Mouse (Mus musculus) heart, embryonic 12.5 days (tissue): ENCODE results near the gene Gli2. TPM values are rescaled to one million over a fixed set of nuclear protein-coding genes. Genes with fewer than 3 reads are reported as not detected.
A peak's percentile ranks its signal among the peaks of the same experiment; 100 is the strongest.

Experiments used
- ATAC-seq: fragments of 200-750 bp; cut with Nextera tagmentation; 2 replicates; pipeline ENCODE4 v1.8.0; 2017; ENCODE audit warnings: moderate TSS enrichment, moderate library complexity; ENCODE audit not compliant: insufficient number of reproducible peaks, low FRiP score
- H3K27ac ChIP-seq: fragments of 300-500 bp; sonication (generic); 2 replicates; pipeline ENCODE4 v1.5.1; 2016; ENCODE audit warnings: mild to moderate bottlenecking, moderate library complexity; ENCODE audit not compliant: poor library complexity, severe bottlenecking
- H3K27me3 ChIP-seq: fragments of 300-500 bp; sonication (generic); replicated peaks from 2 replicates; pipeline ENCODE4 v1.6.1; 2016; ENCODE audit warnings: mild to moderate bottlenecking, moderate library complexity
- H3K36me3 ChIP-seq: fragments of 300-500 bp; sonication (generic); 2 replicates; pipeline ENCODE4 v1.6.1; 2016; ENCODE audit warnings: mild to moderate bottlenecking, moderate library complexity
- H3K4me1 ChIP-seq: fragments of 300-500 bp; sonication (generic); replicated peaks from 2 replicates; pipeline ENCODE4 v1.6.1; 2016; ENCODE audit warnings: mild to moderate bottlenecking
- H3K4me2 ChIP-seq: fragments of 300-500 bp; sonication (generic); 2 replicates; pipeline ENCODE4 v1.6.1; 2016; ENCODE audit warnings: mild to moderate bottlenecking, moderate library complexity
- H3K4me3 ChIP-seq: fragments of 300-500 bp; sonication (generic); 2 replicates; pipeline ENCODE4 v1.5.1; 2016; ENCODE audit warnings: mild to moderate bottlenecking
- H3K9ac ChIP-seq: fragments of 300-500 bp; sonication (generic); 2 replicates; pipeline ENCODE4 v1.6.1; 2016; ENCODE audit warnings: mild to moderate bottlenecking, moderate library complexity
- H3K9me3 ChIP-seq: fragments of 300-500 bp; sonication (generic); replicated peaks from 2 replicates; pipeline ENCODE4 v1.6.1; 2016; ENCODE audit warnings: mild to moderate bottlenecking, moderate library complexity
- WGBS: fragments of 180-500 bp; shearing (Covaris S2); methylation state at CpG from one replicate; pipeline ENCODE4 v1.1.7; 2016; 5-methylcytosine and 5-hydroxymethylcytosine counted together
- polyA plus RNA-seq: library from polyadenylated mRNA; unstranded; fragments of >200 nt; fragmentation: Nextera tagmentation; extraction: Ambion mirVana; gene quantifications from 2 replicates; pipeline ENCODE4 v1.2.1, GENCODE M21; 2016

Gene Gli2
- polyA plus RNA-seq, 1 experiment from 2014 or later, result 4.0 TPM

DNA sequence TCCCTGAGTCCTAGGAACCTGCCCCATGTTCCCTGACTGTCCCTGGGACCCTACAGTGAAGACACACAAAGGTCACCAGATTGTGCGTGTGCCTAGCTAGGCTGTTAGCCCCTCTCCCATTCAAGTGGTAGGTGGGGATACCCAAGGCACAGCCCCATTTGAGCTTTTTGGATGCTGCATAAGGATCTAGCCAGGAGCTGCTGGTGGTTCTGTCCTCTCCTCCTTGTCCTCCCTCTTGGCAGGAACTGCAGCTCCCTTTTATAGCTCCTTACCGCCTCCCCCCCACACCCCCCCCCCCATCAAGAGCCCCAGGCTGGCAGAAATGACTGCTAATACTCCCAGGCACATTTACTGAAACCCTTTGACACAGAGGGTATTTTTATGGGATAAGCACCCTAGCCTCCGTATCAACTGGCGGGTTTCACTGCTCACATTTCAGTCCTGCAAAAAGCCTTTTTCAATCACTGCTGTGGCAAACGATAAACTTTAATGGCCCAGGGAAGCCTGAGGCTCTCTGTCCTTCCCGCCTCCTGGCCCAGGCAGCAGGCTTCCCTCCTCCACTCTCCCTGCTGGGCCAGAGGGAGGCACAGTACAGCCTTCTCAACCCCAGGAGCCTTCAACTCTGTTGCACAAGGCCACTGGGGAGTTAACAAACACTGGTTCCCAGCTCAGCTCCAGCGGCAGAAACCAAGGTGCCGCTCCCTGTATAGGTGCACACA, 151.4 kb downstream of the Gli2 start:
- peaks cover 29% of the 10 kb centered on the region for H3K4me1 ChIP-seq
- peak overlapping the region; percentile 15; the same call in 1 of the 2 replicates for H3K27ac ChIP-seq
- H3K4me3 ChIP-seq, result no peak overlapping the region
- no peak overlapping the region for H3K4me2 ChIP-seq
- H3K27me3 ChIP-seq, result no peaks in the 10 kb centered on the region
- ATAC-seq, result no peak
- H3K36me3 ChIP-seq, result no peaks in the 10 kb centered on the region
- no peaks in the 10 kb centered on the region for H3K9me3 ChIP-seq
- WGBS, result 35% methylated on average over 8 of the region's 8 CpGs
- H3K9ac ChIP-seq, result no peak overlapping the region

DNA sequence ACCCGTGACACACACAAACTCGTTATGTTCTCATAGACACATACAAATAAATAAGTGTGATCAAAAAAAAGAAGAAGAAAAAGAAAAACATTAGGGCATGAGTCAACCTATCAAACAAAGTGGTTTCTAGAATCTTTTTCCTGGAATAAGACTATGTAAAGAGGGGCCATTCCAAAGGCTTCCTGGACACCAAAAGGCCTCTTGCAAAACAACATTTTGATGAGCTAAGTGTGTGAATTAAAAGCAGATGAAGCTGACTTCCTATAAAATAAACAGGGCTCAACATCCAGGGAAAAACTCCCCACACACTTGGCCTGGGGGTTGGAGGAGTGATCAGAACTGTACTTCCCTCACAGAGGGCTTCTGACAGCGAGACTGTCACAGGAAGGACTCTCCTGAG, 155.1 kb downstream of the Gli2 start:
- no peaks in the 10 kb centered on the region for H3K36me3 ChIP-seq
- WGBS, result 79% methylated on average over 3 of the region's 3 CpGs
- peaks cover 9% of the 10 kb centered on the region for H3K4me1 ChIP-seq
- H3K4me3 ChIP-seq, result no peak overlapping the region
- no peak overlapping the region for H3K9ac ChIP-seq
- H3K27ac ChIP-seq, result no peak overlapping the region
- no peaks in the 10 kb centered on the region for H3K9me3 ChIP-seq
- H3K27me3 ChIP-seq, result no peaks in the 10 kb centered on the region; the same call in 1 of the 2 replicates
- no peak overlapping the region for H3K4me2 ChIP-seq
- no peak for ATAC-seq

- Histone ChIP-seq H3K27ac (no peak overlapping the region), H3K4me2 (no peak overlapping the region), H3K4me1 (peaks cover 2% of the 10 kb centered on the region; the same call in 1 of the 2 replicates), H3K27me3 (no peaks in the 10 kb centered on the region; the same call in 1 of the 2 replicates), H3K9ac (no peak overlapping the region), H3K36me3 (no peaks in the 10 kb centered on the region), H3K9me3 (no peaks in the 10 kb centered on the region), H3K4me3 (no peak overlapping the region)
- ATAC-seq, result no peak; the same call in 1 of the 2 replicates
- 72% methylated on average over 9 of the region's 9 CpGs for WGBS
These were observed 158.2 kb downstream of the Gli2 start for GRCm38 (mm10) chr1:118895026-118895762.

- no peak for ATAC-seq
- Histone ChIP-seq H3K27me3 (no peaks in the 10 kb centered on the region; the same call in 1 of the 2 replicates), H3K27ac (no peak overlapping the region), H3K4me3 (no peak overlapping the region), H3K36me3 (no peaks in the 10 kb centered on the region), H3K4me2 (no peak overlapping the region), H3K9ac (no peak overlapping the region), H3K4me1 (peaks cover 6% of the 10 kb centered on the region; the same call in 1 of the 2 replicates), H3K9me3 (no peaks in the 10 kb centered on the region)
- WGBS, result 71% methylated on average over 5 of the region's 5 CpGs
These were observed 162.0 kb downstream of the Gli2 start for GRCm38 (mm10) chr1:118891395-118891794.

DNA sequence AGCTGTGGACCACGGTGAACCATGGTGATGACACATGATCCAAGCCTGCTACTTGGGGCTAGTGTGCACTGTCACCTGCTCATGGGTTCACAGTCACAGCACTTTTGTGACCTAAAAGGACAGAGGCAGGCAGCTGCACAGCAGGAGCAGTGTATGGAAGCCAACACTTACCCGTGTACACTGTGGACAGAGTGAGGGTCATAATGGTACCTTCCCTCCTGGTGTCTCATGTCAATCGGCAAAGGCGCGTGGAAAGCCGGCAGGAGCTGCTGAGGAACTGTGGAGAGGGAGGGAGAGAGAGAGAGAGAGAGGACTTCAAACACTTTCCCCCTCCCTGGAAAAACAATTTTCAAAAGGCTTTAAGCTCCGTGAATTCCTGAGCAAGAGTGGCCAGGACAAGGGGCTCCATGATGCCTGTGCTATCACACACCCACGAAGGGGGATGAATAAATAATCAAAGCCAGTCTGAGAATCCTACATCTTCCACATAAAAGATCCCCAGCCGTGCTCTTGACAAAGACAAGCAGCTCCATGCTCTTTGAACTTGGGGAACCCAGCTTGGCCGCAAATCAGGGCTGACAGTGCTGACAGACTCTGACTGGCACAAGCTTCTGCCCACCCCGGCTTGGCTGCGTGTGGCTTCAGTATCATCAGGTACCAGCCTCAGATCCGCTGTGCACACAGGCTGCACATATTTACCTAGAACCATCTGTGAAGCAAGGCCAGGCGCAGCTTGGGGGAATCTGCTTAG, 163.1 kb downstream of the Gli2 start:
- H3K4me3 ChIP-seq, result no peak overlapping the region
- WGBS, result 44% methylated on average over 14 of the region's 14 CpGs
- no peak for ATAC-seq

DNA sequence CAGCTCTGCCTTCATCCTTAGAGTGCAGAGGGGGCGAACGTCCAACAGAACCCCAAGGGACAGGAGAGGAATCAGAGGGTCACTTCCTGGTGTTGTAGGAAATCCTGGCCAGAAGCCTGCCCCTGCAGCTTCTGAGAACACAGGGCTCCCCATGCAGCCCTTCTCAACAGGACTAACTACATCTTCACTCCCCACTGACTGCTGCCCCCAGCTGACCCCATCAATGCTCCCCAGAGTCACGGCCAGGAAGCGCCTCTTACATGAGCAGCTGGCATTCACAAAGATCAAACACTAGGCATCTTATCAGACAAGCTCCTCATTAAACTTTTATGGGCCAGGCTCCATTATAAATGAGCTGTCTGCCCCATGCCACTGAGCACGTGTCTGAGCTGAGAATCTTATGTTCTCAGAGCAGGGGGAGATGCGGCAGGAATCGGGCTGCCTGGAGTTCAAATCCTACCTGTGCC, 172.6 kb downstream of the Gli2 start:
- no peak for ATAC-seq
- Histone ChIP-seq H3K36me3 (peaks cover 3% of the 10 kb centered on the region; the same call in 1 of the 2 replicates), H3K4me3 (no peak overlapping the region), H3K27me3 (no peaks in the 10 kb centered on the region), H3K27ac (no peak overlapping the region), H3K9me3 (no peaks in the 10 kb centered on the region), H3K4me2 (no peak overlapping the region), H3K4me1 (peaks cover 21% of the 10 kb centered on the region), H3K9ac (no peak overlapping the region)
- WGBS, result 54% methylated on average over 7 of the region's 7 CpGs

More for the DNA sequence above, 163.1 kb downstream of the Gli2 start:
- no peak overlapping the region for H3K9ac ChIP-seq
- H3K4me1 ChIP-seq, result peaks cover 6% of the 10 kb centered on the region; the same call in 1 of the 2 replicates
- no peak overlapping the region for H3K4me2 ChIP-seq
- H3K27ac ChIP-seq, result no peak overlapping the region
- no peaks in the 10 kb centered on the region for H3K9me3 ChIP-seq
- no peaks in the 10 kb centered on the region for H3K27me3 ChIP-seq
- peaks cover 3% of the 10 kb centered on the region; the same call in 1 of the 2 replicates for H3K36me3 ChIP-seq

DNA sequence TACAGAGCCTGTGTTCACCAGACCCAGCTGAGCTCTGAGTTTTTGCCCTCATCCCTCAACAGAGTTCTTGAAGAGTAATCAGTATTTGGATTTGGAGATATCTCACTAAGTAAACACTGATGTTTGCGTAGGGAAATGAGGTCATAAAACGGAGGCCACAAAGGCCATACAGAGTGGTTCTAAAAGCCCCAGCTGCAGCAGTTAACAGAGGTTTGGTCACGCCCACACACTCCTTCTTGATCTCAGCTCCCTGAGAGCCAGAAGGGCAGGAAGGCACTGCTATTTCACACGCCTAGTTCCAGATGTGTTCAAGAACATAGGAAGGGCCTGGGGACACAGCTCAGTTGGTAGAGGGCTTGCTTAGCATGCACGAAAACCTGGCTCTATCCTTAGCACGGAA, 175.1 kb downstream of the Gli2 start:
- 42% methylated on average over 6 of the region's 6 CpGs for WGBS
- H3K36me3 ChIP-seq, result no peaks in the 10 kb centered on the region

DNA sequence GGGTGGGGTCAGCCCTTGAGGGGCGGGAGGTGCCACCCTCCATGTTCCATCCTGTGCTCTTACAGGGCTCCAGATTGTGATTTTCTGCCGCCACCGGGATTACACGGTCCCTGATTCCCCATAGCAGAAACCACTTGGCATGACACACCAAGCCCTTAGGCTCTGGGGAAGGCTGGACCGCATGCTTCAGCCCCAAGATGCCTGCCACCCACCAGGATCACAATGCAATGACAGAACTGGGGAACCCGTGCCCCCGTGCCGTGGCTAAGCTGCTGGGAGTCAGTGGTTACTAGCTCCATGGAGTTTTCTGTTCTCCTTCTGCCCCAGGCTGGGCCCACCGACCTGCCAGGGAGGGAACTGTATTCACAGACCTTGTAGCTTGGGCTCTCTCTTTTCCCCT, 178.2 kb downstream of the Gli2 start:
- H3K4me3 ChIP-seq, result no peak overlapping the region
- H3K36me3 ChIP-seq, result no peaks in the 10 kb centered on the region
- ATAC-seq, result no peak
- H3K9me3 ChIP-seq, result no peaks in the 10 kb centered on the region
- H3K27ac ChIP-seq, result no peak overlapping the region
- no peak overlapping the region for H3K9ac ChIP-seq
- 0 out of 2 replicates have a peak, but pooled peaks cover 2% of the 10 kb centered on the region for H3K27me3 ChIP-seq
- no peak overlapping the region for H3K4me2 ChIP-seq
- WGBS, result 85% methylated on average over 9 of the region's 9 CpGs
- peaks cover 28% of the 10 kb centered on the region for H3K4me1 ChIP-seq

More for the DNA sequence above, 175.1 kb downstream of the Gli2 start:
- peaks cover 28% of the 10 kb centered on the region for H3K4me1 ChIP-seq
- H3K27ac ChIP-seq, result no peak overlapping the region
- no peak overlapping the region for H3K4me2 ChIP-seq
- no peak overlapping the region for H3K9ac ChIP-seq
- 0 out of 2 replicates have a peak, but pooled peaks cover 2% of the 10 kb centered on the region for H3K27me3 ChIP-seq
- ATAC-seq, result peak; percentile 65; the same call in 1 of the 2 replicates
- no peaks in the 10 kb centered on the region for H3K9me3 ChIP-seq
- H3K4me3 ChIP-seq, result no peak overlapping the region

GRCm38 (mm10) chr1:118873559-118873958, 179.9 kb downstream of the Gli2 start:
- no peaks in the 10 kb centered on the region for H3K9me3 ChIP-seq
- H3K4me2 ChIP-seq, result no peak overlapping the region
- H3K27ac ChIP-seq, result no peak overlapping the region
- no peak overlapping the region for H3K9ac ChIP-seq
- 0 out of 2 replicates have a peak, but pooled peaks cover 2% of the 10 kb centered on the region for H3K27me3 ChIP-seq
- ATAC-seq, result no peak
- no peak overlapping the region for H3K4me3 ChIP-seq
- H3K4me1 ChIP-seq, result peaks cover 16% of the 10 kb centered on the region
- H3K36me3 ChIP-seq, result no peaks in the 10 kb centered on the region
- WGBS, result 66% methylated on average over 7 of the region's 7 CpGs

DNA sequence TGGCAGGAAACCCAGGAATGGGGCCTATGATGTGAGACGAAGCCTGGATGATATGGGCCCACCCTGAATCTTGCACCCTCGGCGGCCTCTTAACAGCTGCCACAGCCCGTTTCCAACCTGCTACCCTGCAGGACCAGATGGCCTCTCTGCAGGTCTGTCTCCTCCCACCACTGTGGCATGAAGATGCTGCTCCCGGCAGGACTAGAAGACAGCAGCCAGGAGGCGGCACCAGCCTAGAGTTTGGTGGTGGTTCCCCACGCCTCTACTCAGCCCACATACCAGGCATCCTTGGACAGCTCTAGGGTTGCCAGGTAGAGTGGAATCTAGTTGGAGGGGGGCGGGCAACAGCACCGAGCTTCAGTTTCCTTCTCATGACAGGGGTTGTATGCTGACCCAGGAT, 188.7 kb downstream of the Gli2 start:
- Histone ChIP-seq H3K9ac (no peak overlapping the region), H3K4me1 (no peaks in the 10 kb centered on the region; the same call in 1 of the 2 replicates), H3K36me3 (peaks cover 4% of the 10 kb centered on the region), H3K9me3 (no peaks in the 10 kb centered on the region), H3K4me2 (no peak overlapping the region), H3K4me3 (no peak overlapping the region), H3K27me3 (no peaks in the 10 kb centered on the region), H3K27ac (no peak overlapping the region)
- WGBS, result 60% methylated on average over 9 of the region's 9 CpGs
- ATAC-seq, result no peak
